Mouse (Mus musculus) forebrain, postnatal 0 days (tissue): ENCODE results near the gene Crb1. TPM values are rescaled to one million over a fixed set of nuclear protein-coding genes. Genes with fewer than 3 reads are reported as not detected.
"Not testable (repeated sequence)": the region's sequence is repeated elsewhere in the genome, so short reads cannot be mapped to it uniquely, and the experiment has no call there.

ENCODE experiments used
- ATAC-seq: fragments of 200-750 bp; cut with Nextera tagmentation; 2 replicates; pipeline ENCODE4 v1.8.0; 2017; ENCODE audit warnings: mild to moderate bottlenecking, moderate library complexity
- DNase-seq: peaks from one replicate; pipeline ENCODE4 v3.0.0-alpha.2; 2015
- H3K27ac ChIP-seq: fragments of 300-500 bp; sonication (generic); 2 replicates; pipeline ENCODE4 v1.5.1; 2014; ENCODE audit warnings: low read depth, mild to moderate bottlenecking, antibody characterized with exemption, low read length, moderate library complexity, mixed read lengths
- H3K27me3 ChIP-seq: fragments of 300-500 bp; sonication (generic); 2 replicates; pipeline ENCODE4 v1.6.1; 2014; ENCODE audit warnings: mild to moderate bottlenecking, low read length, mixed read lengths; ENCODE audit not compliant: insufficient read depth
- H3K36me3 ChIP-seq: fragments of 300-500 bp; sonication (generic); 2 replicates; pipeline ENCODE4 v1.6.1; 2014; ENCODE audit warnings: mild to moderate bottlenecking, moderate library complexity; ENCODE audit not compliant: insufficient read depth
- H3K4me1 ChIP-seq: fragments of 300-500 bp; sonication (generic); 2 replicates; pipeline ENCODE4 v1.6.1; 2014; ENCODE audit warnings: antibody characterized with exemption; ENCODE audit not compliant: insufficient read depth
- H3K4me2 ChIP-seq: fragments of 300-500 bp; sonication (generic); 2 replicates; pipeline ENCODE4 v1.6.1; 2014; ENCODE audit warnings: low read depth, mild to moderate bottlenecking, moderate library complexity
- H3K4me3 ChIP-seq: fragments of 300-500 bp; sonication (generic); 2 replicates; pipeline ENCODE4 v1.5.1; 2014; ENCODE audit warnings: low read depth, low read length, mixed read lengths
- H3K9ac ChIP-seq: fragments of 300-500 bp; sonication (generic); 2 replicates; pipeline ENCODE4 v1.6.1; 2014; ENCODE audit warnings: mild to moderate bottlenecking
- H3K9me3 ChIP-seq: fragments of 300-500 bp; sonication (generic); 2 replicates; pipeline ENCODE4 v1.6.1; 2016; ENCODE audit warnings: low read length
- CTCF ChIP-seq: sonication (generic); IDR thresholded peaks from 2 replicates; pipeline ENCODE4 v1.5.1; 2016; ENCODE audit warnings: antibody characterized with exemption, control low read depth, low read depth
- whole genome bisulfite sequencing: fragments of 180-500 bp; shearing (Covaris S2); extraction: QIAGEN DNeasy Blood & Tissue Kit; methylation state at CpG from one replicate; pipeline ENCODE4 v1.1.7; 2014; 5-methylcytosine and 5-hydroxymethylcytosine counted together
- polyA plus RNA-seq: library from polyadenylated mRNA; unstranded; fragments of >200 nt; fragmentation: Nextera tagmentation; extraction: Ambion mirVana; gene quantifications from 2 replicates; pipeline ENCODE4 v1.2.1, GENCODE M21; 2015
- total RNA-seq: library from RNA; depleted of rRNA; stranded (reverse); fragments of >200 nt; gene quantifications from 2 replicates; pipeline ENCODE4 v1.2.3, GENCODE M21; 2014

Crb1 gene
- total and polyA plus RNA-seq, 2 experiments from 2014 or later, result 1.1 to 4.8 TPM

DNA sequence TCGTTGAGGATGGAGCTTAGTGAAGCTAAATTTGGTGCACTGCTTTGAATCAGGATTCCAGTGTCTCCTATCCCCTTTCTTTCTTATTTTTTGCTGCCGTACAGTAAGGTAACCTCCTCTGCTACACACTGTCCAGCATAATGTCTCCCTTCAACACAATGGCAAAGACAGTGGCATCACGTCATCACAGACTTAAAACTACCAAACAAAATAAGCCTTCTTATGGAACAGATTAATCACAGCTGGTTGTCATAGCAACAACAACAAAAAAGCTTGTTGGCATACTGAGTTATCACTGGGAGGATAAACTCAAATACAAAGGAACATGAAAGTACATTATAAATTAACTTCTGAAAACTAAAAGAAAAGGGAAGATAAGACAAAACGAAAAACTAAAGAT is 68.0 kb downstream of the Crb1 start:
- ATAC-seq (peak; percentile 45; the same call in 1 of the 2 replicates), DNase-seq (peak; percentile 25)
- no peaks in the 10 kb centered on the region for H3K9me3 ChIP-seq

DNA sequence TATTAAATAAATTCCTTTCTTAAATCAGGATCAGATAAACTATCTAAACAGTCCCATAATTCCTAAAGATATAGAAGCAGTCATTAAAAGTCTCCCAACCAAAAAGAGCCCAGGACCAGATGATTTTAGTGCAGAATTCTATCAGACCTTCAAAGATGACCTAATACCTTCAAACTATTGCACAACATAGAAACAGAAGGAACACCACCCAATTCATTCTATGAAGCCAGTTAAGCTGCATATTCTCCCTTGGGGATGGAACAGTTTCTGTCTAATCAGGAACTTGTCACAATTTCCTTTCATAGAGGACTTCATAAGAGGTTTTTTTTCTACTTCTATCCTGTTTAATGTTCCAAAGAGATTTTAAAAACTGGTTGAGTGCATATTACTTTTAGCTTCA is 74.4 kb downstream of the Crb1 start:
- not testable (repeated sequence) for H3K9ac ChIP-seq, H3K36me3 ChIP-seq, H3K4me3 ChIP-seq, H3K4me2 ChIP-seq, ATAC-seq, DNase-seq, H3K4me1 ChIP-seq, H3K27me3 ChIP-seq, H3K27ac ChIP-seq, H3K9me3 ChIP-seq

More for the DNA sequence above, 68.0 kb downstream of the Crb1 start:
- no peak for TF ChIP-seq CTCF
- Histone ChIP-seq H3K4me3 (no peak overlapping the region), H3K36me3 (no peaks in the 10 kb centered on the region), H3K27me3 (no peaks in the 10 kb centered on the region), H3K9ac (no peak overlapping the region), H3K4me1 (no peaks in the 10 kb centered on the region), H3K27ac (no peak overlapping the region), H3K4me2 (no peak overlapping the region)
- 37% methylated on average over 4 of the region's 4 CpGs for WGBS

DNA sequence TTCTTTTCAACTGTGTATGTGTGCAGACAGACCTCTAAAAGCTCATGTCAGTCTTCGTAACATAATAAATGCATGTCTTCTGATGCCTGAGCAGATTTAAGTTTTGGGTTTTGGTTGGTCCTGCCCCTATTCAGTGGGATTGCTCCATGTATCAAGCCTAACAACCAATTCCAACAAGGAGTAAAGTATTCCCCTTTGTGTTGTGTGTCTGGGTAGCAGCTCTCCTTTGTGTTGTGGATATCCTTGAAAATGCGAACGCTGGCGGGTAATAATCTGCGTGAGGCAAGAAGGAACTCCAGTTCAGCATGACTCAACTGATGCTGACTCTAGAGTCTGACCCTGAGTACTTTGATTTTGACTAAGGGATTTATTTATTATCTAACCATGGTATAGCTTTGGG is 75.1 kb downstream of the Crb1 start:
- no peak overlapping the region for H3K4me2 ChIP-seq
- H3K4me3 ChIP-seq, result no peak overlapping the region
- no peaks in the 10 kb centered on the region for H3K36me3 ChIP-seq
- H3K27me3 ChIP-seq, result no peaks in the 10 kb centered on the region
- DNase-seq (no peak), ATAC-seq (no peak)
- no peaks in the 10 kb centered on the region for H3K4me1 ChIP-seq
- TF ChIP-seq CTCF, result no peak
- no peak overlapping the region for H3K9ac ChIP-seq
- H3K27ac ChIP-seq, result no peak overlapping the region
- 35% methylated on average over 5 of the region's 5 CpGs for WGBS
- H3K9me3 ChIP-seq, result no peaks in the 10 kb centered on the region

DNA sequence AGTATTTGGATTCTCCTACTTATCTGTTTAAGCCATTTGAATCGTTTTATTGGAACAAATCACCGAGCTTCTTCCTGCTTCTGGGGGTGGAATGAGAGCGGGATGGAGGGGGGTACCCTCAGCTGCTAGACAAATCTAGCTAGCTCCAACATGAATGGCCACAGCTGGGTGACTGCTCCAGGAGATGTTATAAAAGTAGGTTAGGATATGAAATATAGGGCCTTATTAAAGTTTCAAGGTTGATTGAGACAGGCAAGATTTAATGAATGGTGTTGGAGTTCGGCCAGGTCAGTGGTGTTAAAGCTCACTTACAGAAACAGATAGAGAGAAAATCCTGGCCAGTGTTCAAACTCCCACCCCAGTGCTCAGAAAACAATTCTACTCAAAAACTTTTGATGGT is 84.9 kb downstream of the Crb1 start:
- DNase-seq (no peak), ATAC-seq (no peak)
- Histone ChIP-seq H3K4me3 (no peak overlapping the region), H3K27ac (no peak overlapping the region), H3K36me3 (no peaks in the 10 kb centered on the region), H3K27me3 (no peaks in the 10 kb centered on the region), H3K4me1 (no peaks in the 10 kb centered on the region), H3K4me2 (no peak overlapping the region), H3K9ac (no peak overlapping the region), H3K9me3 (no peaks in the 10 kb centered on the region)
- no peak for TF ChIP-seq CTCF
- WGBS, result 41% methylated on average over 4 of the region's 4 CpGs

DNA sequence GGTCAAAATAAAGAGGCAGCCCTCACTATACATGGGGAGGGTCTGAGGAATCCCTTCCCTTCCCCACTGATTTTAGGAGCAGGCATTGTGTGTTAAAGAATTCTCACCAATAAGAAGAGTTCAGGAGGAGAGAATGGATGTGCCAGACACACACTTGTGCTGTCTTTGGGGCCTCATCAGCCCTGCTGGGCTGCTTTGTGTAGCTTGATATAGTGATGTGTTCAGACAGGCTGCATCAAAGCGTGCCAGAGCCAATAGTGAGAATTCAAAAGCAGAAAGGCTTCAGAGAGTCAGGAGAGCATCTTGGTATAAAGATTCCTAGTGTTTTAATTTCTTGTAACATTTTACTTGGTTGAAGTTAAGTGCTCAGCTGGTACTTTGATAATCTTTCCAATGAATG is 85.3 kb downstream of the Crb1 start:
- DNase-seq, result no peak
- no peak overlapping the region for H3K4me3 ChIP-seq
- H3K9me3 ChIP-seq, result no peaks in the 10 kb centered on the region
- 17% methylated on average over 1 of the region's 1 CpGs for WGBS
- TF ChIP-seq CTCF, result no peak
- no peaks in the 10 kb centered on the region for H3K36me3 ChIP-seq
- H3K4me1 ChIP-seq, result no peaks in the 10 kb centered on the region
- H3K27ac ChIP-seq, result no peak overlapping the region
- ATAC-seq, result no peak
- H3K4me2 ChIP-seq, result no peak overlapping the region
- H3K9ac ChIP-seq, result no peak overlapping the region
- H3K27me3 ChIP-seq, result no peaks in the 10 kb centered on the region

DNA sequence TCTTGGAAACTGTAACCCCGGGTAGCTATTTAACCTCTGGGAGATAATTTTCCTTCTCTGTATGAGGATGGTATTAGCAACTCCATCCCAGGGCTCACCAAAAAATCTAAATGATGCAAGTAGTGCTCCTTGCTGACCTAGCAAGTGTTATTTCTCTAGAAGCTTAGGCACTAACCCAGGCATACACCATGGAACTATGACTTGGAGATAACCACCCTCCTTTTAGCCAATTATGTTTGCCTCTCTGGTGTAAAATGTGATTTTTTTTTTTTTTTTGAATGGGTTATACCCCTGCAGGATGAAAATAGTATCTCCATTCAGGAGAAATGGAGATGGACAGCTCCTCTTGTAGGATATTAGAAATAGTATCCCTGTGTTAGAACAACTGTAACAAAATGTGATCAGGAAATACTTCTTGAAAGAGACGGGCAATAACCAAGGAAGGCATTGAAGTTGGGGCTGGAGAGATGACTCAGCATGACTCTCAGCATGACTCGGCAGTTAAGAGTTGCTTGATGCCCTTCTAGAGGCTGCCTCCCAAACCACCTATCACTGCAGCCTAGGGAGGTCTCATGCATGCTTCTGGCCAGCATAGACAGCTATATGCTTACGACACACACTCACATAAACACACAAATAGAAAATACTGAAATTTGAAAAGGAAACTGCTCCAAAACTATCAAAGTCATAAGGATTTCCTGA is 100.1 kb downstream of the Crb1 start:
- Histone ChIP-seq H3K27me3 (no peaks in the 10 kb centered on the region), H3K36me3 (no peaks in the 10 kb centered on the region), H3K4me1 (no peaks in the 10 kb centered on the region), H3K4me3 (no peak overlapping the region), H3K9me3 (no peaks in the 10 kb centered on the region), H3K4me2 (no peak overlapping the region), H3K9ac (no peak overlapping the region), H3K27ac (no peak overlapping the region)
- DNase-seq (no peak), ATAC-seq (no peak)
- WGBS, result 78% methylated on average over 4 of the region's 4 CpGs
- TF ChIP-seq CTCF, result no peak

DNA sequence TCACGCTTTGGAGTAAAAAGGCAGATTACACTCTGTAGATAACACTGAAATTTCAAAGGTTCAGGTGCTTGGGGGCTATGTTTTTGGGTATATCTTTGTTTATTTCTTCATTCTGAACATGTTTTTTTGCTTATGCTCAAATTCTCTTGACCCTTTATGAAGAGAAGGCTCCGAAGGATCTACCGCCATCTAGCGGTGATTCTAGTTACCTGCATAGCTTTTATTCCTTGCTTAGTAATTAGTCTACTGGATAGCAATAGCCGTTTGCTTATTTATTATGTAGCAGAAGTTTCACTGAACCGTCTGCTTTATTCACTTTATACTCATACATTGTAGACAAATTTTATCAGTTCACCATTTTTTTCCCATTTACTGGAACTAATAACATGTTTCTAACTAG is 109.1 kb downstream of the Crb1 start:
- Histone ChIP-seq H3K4me2 (no peak overlapping the region), H3K27me3 (no peaks in the 10 kb centered on the region), H3K4me1 (no peaks in the 10 kb centered on the region), H3K4me3 (no peak overlapping the region), H3K9ac (no peak overlapping the region), H3K36me3 (no peaks in the 10 kb centered on the region), H3K27ac (no peak overlapping the region), H3K9me3 (no peaks in the 10 kb centered on the region)
- TF ChIP-seq CTCF, result peak; percentile 88
- peak; percentile 89 for DNase-seq
- peak; percentile 65; the same call in 1 of the 2 replicates for ATAC-seq
- 16% methylated on average over 6 of the region's 6 CpGs for WGBS

DNA sequence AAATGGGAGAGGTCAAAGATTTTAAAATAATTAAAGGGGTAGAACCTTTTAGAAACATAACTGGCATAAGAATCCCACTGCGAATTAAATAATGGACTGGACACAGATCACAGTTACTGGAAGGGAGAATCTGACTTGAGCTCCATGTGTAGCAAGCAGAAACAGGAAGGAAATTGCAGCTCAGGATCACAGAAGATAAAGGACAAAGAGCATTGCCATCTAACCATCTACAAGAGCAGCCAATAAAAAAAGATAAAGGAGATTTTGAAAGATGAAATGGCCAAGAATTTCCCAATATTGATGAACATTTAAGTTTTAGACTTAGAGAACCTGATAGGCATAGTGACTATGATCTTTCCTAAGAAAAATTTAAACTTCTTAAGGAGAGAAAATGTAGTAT is 112.7 kb downstream of the Crb1 start:
- no peaks in the 10 kb centered on the region for H3K9me3 ChIP-seq
- no peak for ATAC-seq
- no peaks in the 10 kb centered on the region for H3K4me1 ChIP-seq
- H3K9ac ChIP-seq, result no peak overlapping the region
- H3K36me3 ChIP-seq, result no peaks in the 10 kb centered on the region
- H3K27me3 ChIP-seq, result no peaks in the 10 kb centered on the region
- DNase-seq, result no peak
- no peak for TF ChIP-seq CTCF
- WGBS, result 93% methylated on average over 1 of the region's 1 CpGs
- H3K27ac ChIP-seq, result no peak overlapping the region
- no peak overlapping the region for H3K4me2 ChIP-seq
- no peak overlapping the region for H3K4me3 ChIP-seq
